Mouse (Mus musculus) myocyte (in vitro differentiated cells): ENCODE data around the gene Dusp15. TPM values are rescaled to one million over a fixed set of nuclear protein-coding genes. Genes with fewer than 3 reads are reported as not detected.

Experiments used
- H3K27me3 ChIP-seq: one replicate; pipeline ENCODE4 v1.6.1; 2011; ENCODE audit not compliant: control insufficient read depth, insufficient read depth, insufficient read length
- H3K36me3 ChIP-seq: one replicate; pipeline ENCODE4 v1.6.1; 2011; ENCODE audit not compliant: control insufficient read depth, insufficient read depth
- H3K4me2 ChIP-seq: one replicate; pipeline ENCODE4 v1.6.1; 2011; ENCODE audit warnings: low read depth, control low read depth
- H3K4me3 ChIP-seq: one replicate; pipeline ENCODE4 v1.5.1; 2011; ENCODE audit warnings: mild to moderate bottlenecking, control low read depth, moderate library complexity
- H3K79me2 ChIP-seq: one replicate; pipeline ENCODE4 v1.6.1; 2011; ENCODE audit not compliant: control insufficient read depth, insufficient read depth
- H3ac ChIP-seq: one replicate; pipeline ENCODE4 v1.6.1; 2011; ENCODE audit not compliant: control insufficient read depth, insufficient read length
- CEBPB ChIP-seq: IDR thresholded peaks from 2 replicates; pipeline ENCODE4 v1.6.1; 2011; ENCODE audit warnings: mild to moderate bottlenecking, moderate library complexity; ENCODE audit not compliant: poor library complexity, insufficient read depth, severe bottlenecking
- E2F4 ChIP-seq: IDR thresholded peaks from one replicate; pipeline ENCODE4 v1.6.1; 2011; ENCODE audit warnings: mild to moderate bottlenecking, control low read depth, moderate library complexity; ENCODE audit not compliant: insufficient read depth
- MAX ChIP-seq: IDR thresholded peaks from one replicate; pipeline ENCODE4 v1.6.1; 2011; ENCODE audit warnings: low read depth, mild to moderate bottlenecking, control low read depth
- MYOG ChIP-seq, 3 experiments: IDR thresholded peaks; one replicate each; pipeline ENCODE4 v1.6.1; 2011; ENCODE audit warnings: control low read depth in 2 of 3, low read depth in 2 of 3, mild to moderate bottlenecking in 2 of 3; ENCODE audit not compliant: insufficient read length in 2 of 3, control insufficient read depth in 1 of 3, insufficient read depth in 1 of 3
- POLR2AphosphoS2 ChIP-seq: IDR thresholded peaks from one replicate; pipeline ENCODE4 v1.6.1; 2011; ENCODE audit warnings: low read depth, control low read depth; ENCODE audit not compliant: insufficient read length
- TCF12 ChIP-seq: IDR thresholded peaks from one replicate; pipeline ENCODE4 v1.6.1; 2011; ENCODE audit warnings: mild to moderate bottlenecking, control low read depth; ENCODE audit not compliant: poor library complexity, insufficient read depth, severe bottlenecking
- USF1 ChIP-seq: IDR thresholded peaks from one replicate; pipeline ENCODE4 v1.6.1; 2011; ENCODE audit warnings: low read depth, mild to moderate bottlenecking, control low read depth, moderate library complexity
- polyA plus RNA-seq: library from polyadenylated mRNA; unstranded; fragments of >200 nt; fragmentation: generic; extraction: Trizol; gene quantifications from one replicate; pipeline ENCODE4 v1.2.1, GENCODE M21; 2012; ENCODE audit warnings: missing spikeins

Gene Dusp15
- polyA plus RNA-seq, 1 experiment: 0.02 TPM

DNA sequence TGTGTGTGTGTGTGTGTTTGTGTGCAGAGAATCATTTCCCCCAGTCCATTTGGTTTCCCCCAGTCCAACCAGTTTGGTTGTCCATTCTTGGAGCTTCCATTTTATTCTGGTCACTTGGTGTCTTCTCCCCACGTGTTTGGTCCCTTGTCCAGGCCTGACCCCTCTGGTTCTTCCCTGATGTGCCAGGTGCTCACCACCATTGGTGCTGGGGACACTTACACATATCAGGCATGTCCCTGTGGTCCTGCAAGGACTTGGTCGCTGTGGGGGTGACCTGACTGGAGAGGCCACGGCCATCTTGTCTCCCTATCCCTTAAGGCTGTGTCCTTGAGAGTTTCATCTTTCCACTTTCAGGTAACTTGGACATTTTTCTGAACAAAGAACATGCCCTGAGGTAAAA lies 54.6 kb downstream of the Dusp15 start:
- Histone ChIP-seq H3ac (no peak overlapping the region), H3K4me3 (no peak overlapping the region), H3K79me2 (no peaks in the 10 kb centered on the region), H3K4me2 (no peak overlapping the region), H3K36me3 (peaks cover 21% of the 10 kb centered on the region), H3K27me3 (no peaks in the 10 kb centered on the region)
- TF ChIP-seq MAX (no peak), TCF12 (no peak), POLR2AphosphoS2 (peak; percentile 52), CEBPB (no peak), USF1 (no peak), E2F4 (no peak)

- H3K27me3 ChIP-seq: no peaks in the 10 kb centered on the region
- H3ac ChIP-seq: no peak overlapping the region
- no peaks in the 10 kb centered on the region for H3K79me2 ChIP-seq
- H3K4me3 ChIP-seq: no peak overlapping the region
- no peak overlapping the region for H3K4me2 ChIP-seq
- TF ChIP-seq MYOG (IDR thresholded peaks at IDR 0.05; ENCODE audit: control insufficient read depth in 1 of 3, insufficient read depth in 1 of 3, insufficient read length in 2 of 3, low read depth in 2 of 3) (no peak), POLR2AphosphoS2 (peak; percentile 52)
- H3K36me3 ChIP-seq: peaks cover 28% of the 10 kb centered on the region
Measured at GRCm38 (mm10) chr2:152895834-152896233, 55.7 kb downstream of the Dusp15 start.

Other genes starting within 250 kb of the Dusp15 start
- 59.5 TPM for gene Id1, start 215.4 kb downstream of the Dusp15 start, polyA plus RNA-seq
- not detected for gene Cox4i2, start 197.5 kb downstream of the Dusp15 start, polyA plus RNA-seq
- gene Bcl2l1, start 120.0 kb downstream of the Dusp15 start, polyA plus RNA-seq: 57.0 TPM
- 26.3 TPM for gene Tpx2, start 103.7 kb downstream of the Dusp15 start, polyA plus RNA-seq
- 8.2 TPM for gene Mylk2, start 40.3 kb downstream of the Dusp15 start, polyA plus RNA-seq
- gene Foxs1, start 18.5 kb downstream of the Dusp15 start, polyA plus RNA-seq: 31.3 TPM
- gene Ttll9, start 10.8 kb upstream of the Dusp15 start, polyA plus RNA-seq: not detected
- 79.6 TPM for gene Pdrg1, start 63.7 kb upstream of the Dusp15 start, polyA plus RNA-seq
- not detected for gene Xkr7, start 80.2 kb upstream of the Dusp15 start, polyA plus RNA-seq
- not detected for gene Ccm2l, start 114.3 kb upstream of the Dusp15 start, polyA plus RNA-seq
- gene Hck, start 156.8 kb upstream of the Dusp15 start, polyA plus RNA-seq: 0.10 TPM
- 55.4 TPM for gene Tm9sf4, start 209.6 kb upstream of the Dusp15 start, polyA plus RNA-seq